ENCODE assay signal across 19 mouse cellular contexts in genomic region chr15:20666650-20667049, GRCm38 (mm10). TPM values are rescaled to one million over a fixed set of nuclear protein-coding genes. Genes with fewer than 3 reads are reported as not detected.
"Had no signal": no experiment of that assay in that cellular context is flagged by ENCODE, and none has a peak within 500 bp of the region (broad histone marks: within the 10 kb centered on the region; RNA-seq: fewer than 3 reads in every experiment).

Acot10 (minus strand) TSS chr15:20666750.

- H3K27ac ChIP-seq: neural tube, embryonic 12.5 days; neural tube, embryonic 13.5 days; neural tube, embryonic 15.5 days; stomach, embryonic 15.5 days; stomach, postnatal 0 days had no signal

- H3K36me3 ChIP-seq: neural tube, embryonic 12.5 days; neural tube, embryonic 13.5 days; neural tube, embryonic 15.5 days; stomach, embryonic 15.5 days had no signal

- H3K4me3 ChIP-seq: neural tube, embryonic 12.5 days; neural tube, embryonic 13.5 days; neural tube, embryonic 15.5 days; stomach, embryonic 15.5 days had no signal

- H3K4me1 ChIP-seq: neural tube, embryonic 12.5 days; neural tube, embryonic 13.5 days; neural tube, embryonic 15.5 days; stomach, embryonic 15.5 days had no signal

- H3K27me3 ChIP-seq: neural tube, embryonic 12.5 days; neural tube, embryonic 13.5 days; neural tube, embryonic 15.5 days; stomach, embryonic 15.5 days had no signal

- DNase-seq: retina, postnatal 1 day; right cerebral cortex, adult 18-20 months; right cerebral cortex, postnatal 14 days; right cerebral cortex, postnatal 25 days; right cerebral cortex, postnatal 4 days; spleen, adult 18-20 months; thymus, adult 18-20 months; thymus, adult 2 months; thymus, postnatal 14 days; thymus, postnatal 25 days; thymus, postnatal 36 days; thymus, postnatal 4 days had no signal

RNA-seq across cellular contexts. Expression of gene Acot10, which starts in this region (rescaled TPM):
- polyA plus RNA-seq: small intestine, adult 2 months; spleen, adult 2 months; thymus, adult 2 months had no signal
